Mouse (Mus musculus) MEL (cell line): ENCODE data around the gene Inpp4a. TPM values are rescaled to one million over a fixed set of nuclear protein-coding genes. Genes with fewer than 3 reads are reported as not detected.
A peak's percentile ranks its signal among the peaks of the same experiment; 100 is the strongest.

ENCODE experiments used
- DNase-seq: peaks from one replicate; pipeline ENCODE4 v3.0.0; 2011; ENCODE audit warnings: low read depth, low spot score
- H3K27ac ChIP-seq: 2 replicates; pipeline ENCODE4 v1.5.1; 2012; ENCODE audit warnings: low read depth, mild to moderate bottlenecking, control low read depth, low read length, moderate library complexity; ENCODE audit not compliant: control insufficient read depth
- H3K27me3 ChIP-seq, 2 experiments: fragments of 150-350 bp in 1 of 2; sonication (generic) in 1 of 2; 2 replicates each; pipeline ENCODE4 v1.6.1; 2012; ENCODE audit warnings: low read length in 2 of 2, mild to moderate bottlenecking in 2 of 2, improper control_type of control experiment in 1 of 2, moderate library complexity in 1 of 2; ENCODE audit not compliant: insufficient read depth in 2 of 2, control insufficient read depth in 1 of 2
- H3K36me3 ChIP-seq, 2 experiments: 2 replicates each; pipeline ENCODE4 v1.6.1; 2012 to 2014; ENCODE audit warnings: low read length in 2 of 2, improper control_type of control experiment in 1 of 2, inconsistent platforms in 1 of 2, mild to moderate bottlenecking in 1 of 2; ENCODE audit not compliant: insufficient read depth in 2 of 2, control insufficient read depth in 1 of 2
- H3K4me1 ChIP-seq, 2 experiments: fragments of 150-350 bp in 1 of 2; sonication (generic) in 1 of 2; 2 replicates each; pipeline ENCODE4 v1.6.1; 2012; ENCODE audit warnings: low read length in 2 of 2, improper control_type of control experiment in 1 of 2, mild to moderate bottlenecking in 1 of 2; ENCODE audit not compliant: insufficient read depth in 2 of 2, control insufficient read depth in 1 of 2
- H3K4me3 ChIP-seq, 2 experiments: fragments of 150-350 bp in 1 of 2; sonication (generic) in 1 of 2; 2 replicates each; pipeline ENCODE4 v1.5.1; 2012; ENCODE audit warnings: low read depth in 2 of 2, low read length in 2 of 2, mild to moderate bottlenecking in 2 of 2, moderate library complexity in 2 of 2, control low read depth in 1 of 2, improper control_type of control experiment in 1 of 2; ENCODE audit not compliant: control insufficient read depth in 1 of 2, insufficient read depth in 1 of 2
- H3K79me2 ChIP-seq: 2 replicates; pipeline ENCODE4 v1.6.1; 2012; ENCODE audit warnings: mild to moderate bottlenecking, low read length, moderate library complexity; ENCODE audit not compliant: control insufficient read depth, poor library complexity, insufficient read depth
- H3K9ac ChIP-seq: 2 replicates; pipeline ENCODE4 v1.6.1; 2012; ENCODE audit warnings: low read depth, mild to moderate bottlenecking, control low read depth, low read length, moderate library complexity; ENCODE audit not compliant: control insufficient read depth, poor library complexity, severe bottlenecking
- H3K9me3 ChIP-seq: fragments of 150-350 bp; sonication (generic); replicated peaks from 2 replicates; pipeline ENCODE4 v1.6.1; 2012; ENCODE audit warnings: mild to moderate bottlenecking, low read length, improper control_type of control experiment, moderate library complexity; ENCODE audit not compliant: insufficient read depth
- CHD2 ChIP-seq: IDR thresholded peaks from 2 replicates; pipeline ENCODE4 v1.6.1; 2011; ENCODE audit warnings: low read length, improper control_type of control experiment
- CTCF ChIP-seq, 3 experiments: IDR thresholded peaks in 2 of 3; conservative IDR thresholded peaks in 1 of 3; 2 replicates each; pipeline ENCODE4 v1.5.1; 2011 to 2012; ENCODE audit warnings: low read length in 3 of 3, low read depth in 2 of 3, mild to moderate bottlenecking in 2 of 3, improper control_type of control experiment in 1 of 3, inconsistent platforms in 1 of 3, mixed read lengths in 1 of 3, moderate library complexity in 1 of 3; ENCODE audit not compliant: control insufficient read depth in 1 of 3, insufficient read depth in 1 of 3, poor library complexity in 1 of 3, severe bottlenecking in 1 of 3
- EP300 ChIP-seq, 2 experiments: IDR thresholded peaks; 2 replicates each; pipeline ENCODE4 v1.6.1; 2011; ENCODE audit warnings: improper control_type of control experiment in 2 of 2, low read length in 2 of 2, low read depth in 1 of 2, mild to moderate bottlenecking in 1 of 2
- ETS1 ChIP-seq: IDR thresholded peaks from 2 replicates; pipeline ENCODE4 v1.6.1; 2012; ENCODE audit warnings: low read depth, mild to moderate bottlenecking, inconsistent platforms, low read length, improper control_type of control experiment, moderate library complexity
- GATA1 ChIP-seq: IDR thresholded peaks from 2 replicates; pipeline ENCODE4 v1.6.1; 2011; ENCODE audit warnings: low read depth, low read length, improper control_type of control experiment
- HCFC1 ChIP-seq: IDR thresholded peaks from 2 replicates; pipeline ENCODE4 v1.6.1; 2012; ENCODE audit warnings: low read depth, mild to moderate bottlenecking, inconsistent platforms, low read length, improper control_type of control experiment, moderate library complexity
- KAT2A ChIP-seq: conservative IDR thresholded peaks from 2 replicates; pipeline ENCODE4 v1.6.1; 2012; ENCODE audit warnings: low read depth, low read length, improper control_type of control experiment, inconsistent platforms
- MAFK ChIP-seq: IDR thresholded peaks from 2 replicates; pipeline ENCODE4 v1.6.1; 2011; ENCODE audit warnings: low read depth, mild to moderate bottlenecking, low read length, improper control_type of control experiment, borderline replicate concordance
- MAX ChIP-seq: IDR thresholded peaks from 2 replicates; pipeline ENCODE4 v1.6.1; 2011; ENCODE audit warnings: low read length, improper control_type of control experiment
- MAZ ChIP-seq: IDR thresholded peaks from 2 replicates; pipeline ENCODE4 v1.6.1; 2012; ENCODE audit warnings: low read depth, mild to moderate bottlenecking, inconsistent platforms, low read length, improper control_type of control experiment
- MEF2A ChIP-seq: IDR thresholded peaks from 2 replicates; pipeline ENCODE4 v1.6.1; 2014; ENCODE audit warnings: low read depth, mild to moderate bottlenecking, inconsistent platforms, low read length, improper control_type of control experiment; ENCODE audit not compliant: poor library complexity, insufficient replicate concordance, severe bottlenecking; ENCODE audit errors: extremely low read depth
- MXI1 ChIP-seq: IDR thresholded peaks from 2 replicates; pipeline ENCODE4 v1.6.1; 2011; ENCODE audit warnings: mild to moderate bottlenecking, low read depth, low read length, improper control_type of control experiment
- MYC ChIP-seq: IDR thresholded peaks from 2 replicates; pipeline ENCODE4 v1.6.1; 2011; ENCODE audit warnings: low read depth, mild to moderate bottlenecking, low read length, improper control_type of control experiment, moderate library complexity
- POLR2AphosphoS2 ChIP-seq: IDR thresholded peaks from 2 replicates; pipeline ENCODE4 v1.6.1; 2011; ENCODE audit warnings: low read length, improper control_type of control experiment
- POLR2AphosphoS5 ChIP-seq: IDR thresholded peaks from 2 replicates; pipeline ENCODE4 v1.6.1; 2012; ENCODE audit warnings: low read depth, borderline replicate concordance, mild to moderate bottlenecking, inconsistent platforms, low read length, moderate library complexity, mixed read lengths
- RCOR1 ChIP-seq: IDR thresholded peaks from 2 replicates; pipeline ENCODE4 v1.6.1; 2012; ENCODE audit warnings: low read depth, mild to moderate bottlenecking, inconsistent platforms, low read length, improper control_type of control experiment
- SIN3A ChIP-seq: IDR thresholded peaks from 2 replicates; pipeline ENCODE4 v1.6.1; 2012; ENCODE audit warnings: low read length, improper control_type of control experiment, inconsistent platforms
- SMC3 ChIP-seq: IDR thresholded peaks from 2 replicates; pipeline ENCODE4 v1.6.1; 2011; ENCODE audit warnings: low read depth, low read length, improper control_type of control experiment
- TAL1 ChIP-seq: IDR thresholded peaks from 2 replicates; pipeline ENCODE4 v1.6.1; 2012; ENCODE audit warnings: mild to moderate bottlenecking, inconsistent platforms, low read length, moderate library complexity, mixed read lengths
- TBP ChIP-seq: IDR thresholded peaks from 2 replicates; pipeline ENCODE4 v1.8.0; 2011; ENCODE audit warnings: low read depth, low read length, improper control_type of control experiment
- TCF12 ChIP-seq: IDR thresholded peaks from 2 replicates; pipeline ENCODE4 v1.6.1; 2014; ENCODE audit warnings: low read depth, mild to moderate bottlenecking, inconsistent platforms, low read length, improper control_type of control experiment, moderate library complexity
- UBTF ChIP-seq: IDR thresholded peaks from 2 replicates; pipeline ENCODE4 v1.6.1; 2012; ENCODE audit warnings: low read depth, mild to moderate bottlenecking, inconsistent platforms, low read length, improper control_type of control experiment, moderate library complexity, borderline replicate concordance; ENCODE audit not compliant: insufficient read depth
- USF1 ChIP-seq: IDR thresholded peaks from 2 replicates; pipeline ENCODE4 v1.6.1; 2014; ENCODE audit warnings: low read depth, mild to moderate bottlenecking, inconsistent platforms, low read length, improper control_type of control experiment, moderate library complexity
- ZC3H11A ChIP-seq: IDR thresholded peaks from 2 replicates; pipeline ENCODE4 v1.6.1; 2012; ENCODE audit warnings: low read depth, mild to moderate bottlenecking, inconsistent platforms, low read length, improper control_type of control experiment
- ZNF384 ChIP-seq: IDR thresholded peaks from 2 replicates; pipeline ENCODE4 v1.6.1; 2012; ENCODE audit warnings: low read depth, mild to moderate bottlenecking, inconsistent platforms, low read length, improper control_type of control experiment
- polyA plus RNA-seq, 2 experiments: library from polyadenylated mRNA; stranded (reverse) in 1 of 2; unstranded in 1 of 2; fragments of >175 nt in 1 of 2; fragments of >200 nt in 1 of 2; gene quantifications; 2 replicates each; pipeline versions ENCODE4 v1.2.1 to v1.2.4; 2012; ENCODE audit warnings: low replicate concordance in 2 of 2, low read depth in 1 of 2; ENCODE audit not compliant: insufficient read length in 2 of 2, insufficient read depth in 1 of 2, missing spikeins in 1 of 2
- total RNA-seq: library from RNA; depleted of rRNA; stranded (reverse); fragments of 300-350 nt; gene quantifications from 2 replicates; pipeline ENCODE4 v1.2.3, GENCODE M21; 2012

The Inpp4a gene
- total and polyA plus RNA-seq, 3 experiments: 1.6 to 5.0 TPM; not detected in 1

- Histone ChIP-seq H3K36me3 (no peaks in the 10 kb centered on the region), H3K4me1 (no peaks in the 10 kb centered on the region), H3K27me3 (no peaks in the 10 kb centered on the region), H3K9me3 (no peaks in the 10 kb centered on the region), H3K9ac (no peak overlapping the region), H3K79me2 (no peaks in the 10 kb centered on the region), H3K4me3 (no peak overlapping the region), H3K27ac (no peak overlapping the region)
- no peak for DNase-seq
- TF ChIP-seq EP300 (IDR thresholded peaks at IDR 0.05; ENCODE audit: low read depth in 1 of 2, low read length in 2 of 2): no peak
- TF ChIP-seq GATA1: no peak
- TF ChIP-seq TBP: no peak
- no peak for TF ChIP-seq TCF12
- TF ChIP-seq TAL1: no peak
- TF ChIP-seq ZC3H11A: no peak
Observed at GRCm38 (mm10) chr1:37451270-37451669, 151.6 kb downstream of the Inpp4a start.

GRCm38 (mm10) chr1:37457546-37457945 is 157.9 kb downstream of the Inpp4a start:
- Histone ChIP-seq H3K27ac (peak overlapping the region; percentile 22; the same call in 1 of the 2 replicates), H3K27me3 (no peaks in the 10 kb centered on the region), H3K9me3 (no peaks in the 10 kb centered on the region), H3K4me3 (no peak overlapping the region; a peak in 2 of 4 replicates), H3K36me3 (peaks cover 0 to 8% of the 10 kb centered on the region in 2 experiments; a peak in 2 of 4 replicates), H3K9ac (peak overlapping the region; percentile 1; the same call in 1 of the 2 replicates), H3K4me1 (peaks cover 0 to 10% of the 10 kb centered on the region in 2 experiments; a peak in 3 of 4 replicates), H3K79me2 (no peaks in the 10 kb centered on the region)
- TF ChIP-seq MAZ (no peak), MXI1 (peak; percentile 51; the same call in 1 of the 2 replicates), RCOR1 (no peak), MAFK (no peak), ZNF384 (no peak), CTCF (IDR thresholded peaks at IDR 0.05 in 2 of 3, conservative IDR thresholded peaks at IDR 0.05 in 1 of 3; ENCODE audit: control insufficient read depth in 1 of 3, insufficient read depth in 1 of 3, low read depth in 2 of 3, low read length in 3 of 3, poor library complexity in 1 of 3, severe bottlenecking in 1 of 3) (no peak), TCF12 (no peak), ETS1 (peak; percentile 35; the same call in 1 of the 2 replicates), SIN3A (peak; percentile 47; the same call in 1 of the 2 replicates), POLR2AphosphoS2 (no peak), USF1 (no peak), EP300 (IDR thresholded peaks at IDR 0.05; ENCODE audit: low read depth in 1 of 2, low read length in 2 of 2) (peak; percentile 12 to 63; a peak in 3 of 4 replicates), UBTF (no peak), ZC3H11A (no peak), MEF2A (no peak), MYC (peak; percentile 38; the same call in 1 of the 2 replicates), KAT2A (no peak), CHD2 (no peak), POLR2AphosphoS5 (no peak), HCFC1 (no peak), MAX (peak; percentile 23; the same call in 1 of the 2 replicates), SMC3 (peak; percentile 2; the same call in 1 of the 2 replicates), GATA1 (peak; percentile 61)
- DNase-seq: peak; percentile 86
